Mouse (Mus musculus) kidney, postnatal 36 days (tissue): ENCODE measurements at regions not wholly inside any gene's neighbourhood (a gene's known extent, or its start where the extent isn't known, plus 50 kb on each side); places are given as distances from the start of the nearest gene placed in this dataset.
"Not testable (repeated sequence)": the region's sequence is repeated elsewhere in the genome, so short reads cannot be mapped to it uniquely, and the experiment has no call there.

Experiments used
- DNase-seq, 2 experiments: peaks; one replicate each; pipeline ENCODE4 v3.0.0; 2021 to 2022; ENCODE audit warnings: mixed read lengths in 2 of 2

- DNase-seq: no peak
Observed at GRCm38 (mm10) chr6:69932297-69932696, 859.7 kb downstream of the Rpia start.

- no peak for DNase-seq
Observed at GRCm38 (mm10) chr6:69914781-69915180, 877.3 kb downstream of the Rpia start.

GRCm38 (mm10) chr6:69879286-69879685, 912.7 kb downstream of the Rpia start:
- DNase-seq: no peak

GRCm38 (mm10) chr6:69858631-69859030, 933.4 kb downstream of the Rpia start:
- not testable (repeated sequence) for DNase-seq

- DNase-seq: peak in 1 of 2 experiments; percentile 1
Observed at GRCm38 (mm10) chr6:69828640-69829039, 963.4 kb downstream of the Rpia start.

- not testable (repeated sequence) for DNase-seq
Observed at GRCm38 (mm10) chr6:69814972-69815371, 977.1 kb downstream of the Rpia start.

GRCm38 (mm10) chr6:69814373-69814772, 977.7 kb downstream of the Rpia start:
- DNase-seq: not testable (repeated sequence)

- DNase-seq: peak in 1 of 2 experiments; percentile 2
Observed at GRCm38 (mm10) chr6:69780330-69780729, 1011.7 kb downstream of the Rpia start.

GRCm38 (mm10) chr6:69777322-69777721, 1014.7 kb downstream of the Rpia start:
- DNase-seq: not testable (repeated sequence)

GRCm38 (mm10) chr6:69764861-69765260, 1027.2 kb downstream of the Rpia start:
- no peak for DNase-seq

GRCm38 (mm10) chr6:69758618-69759017, 1033.4 kb downstream of the Rpia start:
- DNase-seq: peak in 1 of 2 experiments; percentile 16

GRCm38 (mm10) chr6:69739002-69739625, 1052.9 kb downstream of the Rpia start:
- no peak for DNase-seq

- peak in 1 of 2 experiments; percentile 20 for DNase-seq
Observed at GRCm38 (mm10) chr6:69732866-69733265, 1059.2 kb downstream of the Rpia start.

GRCm38 (mm10) chr6:69726362-69726761, 1065.7 kb downstream of the Rpia start:
- no peak for DNase-seq

- not testable (repeated sequence) for DNase-seq
Observed at GRCm38 (mm10) chr6:69702813-69703212, 1089.2 kb downstream of the Rpia start.

- no peak for DNase-seq
Observed at GRCm38 (mm10) chr6:69681172-69681571, 1110.9 kb downstream of the Rpia start.

- not testable (repeated sequence) for DNase-seq
Observed at GRCm38 (mm10) chr6:69662426-69662825, 1129.6 kb downstream of the Rpia start.
